Mouse (Mus musculus) E14TG2a.4 (cell line): ENCODE results near the gene Fermt1.

Source experiments
- CTCF ChIP-seq: conservative IDR thresholded peaks from 2 replicates; pipeline ENCODE4 v1.5.1; 2014; ENCODE audit warnings: low read length
- NANOG ChIP-seq: IDR thresholded peaks from 2 replicates; pipeline ENCODE4 v1.6.1; 2014; ENCODE audit warnings: borderline replicate concordance, low read length, mixed read lengths
- POU5F1 ChIP-seq: IDR thresholded peaks from 2 replicates; pipeline ENCODE4 v1.6.1; 2014; ENCODE audit warnings: low read length, borderline replicate concordance

GRCm38 (mm10) chr2:132936176-132936575 lies 9.5 kb downstream of the Fermt1 start:
- TF ChIP-seq CTCF (no peak), NANOG (no peak), POU5F1 (no peak)
